Mouse (Mus musculus) kidney, embryonic 15.5 days (tissue): Measurements from ENCODE around the gene 6820408C15Rik. TPM values are rescaled to one million over a fixed set of nuclear protein-coding genes. Genes with fewer than 3 reads are reported as not detected.

Experiments
- ATAC-seq: fragments of 200-750 bp; cut with Nextera tagmentation; replicated peaks from 2 replicates; pipeline ENCODE4 v1.8.0; 2017; ENCODE audit warnings: moderate TSS enrichment; ENCODE audit not compliant: low FRiP score
- H3K27ac ChIP-seq: fragments of 300-500 bp; sonication (generic); 2 replicates; pipeline ENCODE4 v1.5.1; 2015; ENCODE audit warnings: mild to moderate bottlenecking, inconsistent platforms
- H3K27me3 ChIP-seq: fragments of 300-500 bp; sonication (generic); 2 replicates; pipeline ENCODE4 v1.6.1; 2015; ENCODE audit warnings: inconsistent platforms
- H3K36me3 ChIP-seq: fragments of 300-500 bp; sonication (generic); 2 replicates; pipeline ENCODE4 v1.6.1; 2015; ENCODE audit warnings: inconsistent platforms
- H3K4me1 ChIP-seq: fragments of 300-500 bp; sonication (generic); 2 replicates; pipeline ENCODE4 v1.6.1; 2015; ENCODE audit warnings: inconsistent platforms
- H3K4me2 ChIP-seq: fragments of 300-500 bp; sonication (generic); 2 replicates; pipeline ENCODE4 v1.6.1; 2015; ENCODE audit warnings: moderate library complexity, mild to moderate bottlenecking, inconsistent platforms
- H3K4me3 ChIP-seq: fragments of 300-500 bp; sonication (generic); replicated peaks from 2 replicates; pipeline ENCODE4 v1.5.1; 2015; ENCODE audit warnings: mild to moderate bottlenecking, inconsistent platforms
- H3K9ac ChIP-seq: fragments of 300-500 bp; sonication (generic); 2 replicates; pipeline ENCODE4 v1.6.1; 2015; ENCODE audit warnings: mild to moderate bottlenecking, inconsistent platforms
- H3K9me3 ChIP-seq: fragments of 300-500 bp; sonication (generic); replicated peaks from 2 replicates; pipeline ENCODE4 v1.6.1; 2016; ENCODE audit warnings: inconsistent platforms
- WGBS: fragments of 180-500 bp; shearing (Covaris S2); methylation state at CpG from one replicate; pipeline ENCODE4 v1.1.7; 2015; ENCODE audit warnings: mixed read lengths; 5-methylcytosine and 5-hydroxymethylcytosine counted together
- polyA plus RNA-seq: library from polyadenylated mRNA; unstranded; fragments of >200 nt; fragmentation: Nextera tagmentation; extraction: Ambion mirVana; gene quantifications from 2 replicates; pipeline ENCODE4 v1.2.1, GENCODE M21; 2015

Gene 6820408C15Rik
- polyA plus RNA-seq, 1 experiment from 2014 or later = 0.56 TPM

GRCm38 (mm10) chr2:152480881-152481280 lies 65.5 kb downstream of the 6820408C15Rik start:
- Histone ChIP-seq H3K9me3 (no peaks in the 10 kb centered on the region), H3K4me3 (no peak overlapping the region), H3K36me3 (no peaks in the 10 kb centered on the region), H3K27ac (no peak overlapping the region), H3K27me3 (no peaks in the 10 kb centered on the region), H3K9ac (no peak overlapping the region), H3K4me2 (no peak overlapping the region), H3K4me1 (0 out of 2 replicates have a peak, but pooled peaks cover 3% of the 10 kb centered on the region)
- no peak for ATAC-seq
- 91% methylated on average over 3 of the region's 3 CpGs for WGBS

GRCm38 (mm10) chr2:152481726-152482125 lies 66.3 kb downstream of the 6820408C15Rik start:
- H3K27me3 ChIP-seq = no peaks in the 10 kb centered on the region
- H3K4me1 ChIP-seq = 0 out of 2 replicates have a peak, but pooled peaks cover 3% of the 10 kb centered on the region
- WGBS = 87% methylated on average over 7 of the region's 7 CpGs
- no peak overlapping the region for H3K9ac ChIP-seq
- no peak for ATAC-seq
- H3K4me2 ChIP-seq = no peak overlapping the region
- no peak overlapping the region for H3K27ac ChIP-seq
- H3K4me3 ChIP-seq = no peak overlapping the region
- no peaks in the 10 kb centered on the region for H3K36me3 ChIP-seq
- H3K9me3 ChIP-seq = no peaks in the 10 kb centered on the region

- no peak overlapping the region for H3K4me2 ChIP-seq
- 0 out of 2 replicates have a peak, but pooled peaks cover 3% of the 10 kb centered on the region for H3K4me1 ChIP-seq
- H3K36me3 ChIP-seq = no peaks in the 10 kb centered on the region
- no peaks in the 10 kb centered on the region for H3K9me3 ChIP-seq
- no peak overlapping the region for H3K27ac ChIP-seq
- no peak for ATAC-seq
- no peak overlapping the region for H3K4me3 ChIP-seq
- H3K27me3 ChIP-seq = no peaks in the 10 kb centered on the region
- 70% methylated on average over 2 of the region's 2 CpGs for WGBS
- no peak overlapping the region for H3K9ac ChIP-seq
These were observed 71.6 kb downstream of the 6820408C15Rik start for GRCm38 (mm10) chr2:152487024-152487423.

- 0 out of 2 replicates have a peak, but pooled peaks cover 3% of the 10 kb centered on the region for H3K4me1 ChIP-seq
- H3K4me2 ChIP-seq = no peak within 1 kb of the TSS
- H3K27ac ChIP-seq = no peak within 1 kb of the TSS
- H3K27me3 ChIP-seq = no peaks in the 10 kb centered on the region
- H3K9ac ChIP-seq = no peak within 1 kb of the TSS
- no peaks in the 10 kb centered on the region for H3K9me3 ChIP-seq
- H3K36me3 ChIP-seq = no peaks in the 10 kb centered on the region
- ATAC-seq = no peak
- no peak within 1 kb of the TSS for H3K4me3 ChIP-seq
These were observed 74.7 kb downstream of the 6820408C15Rik start, which contains the start of gene Defb22 for GRCm38 (mm10) chr2:152490038-152490437. Gene Defb22, minus strand, starts transcription at chr2:152490138.

- ATAC-seq = no peak
- Histone ChIP-seq H3K36me3 (no peaks in the 10 kb centered on the region), H3K4me2 (no peak overlapping the region), H3K4me3 (no peak overlapping the region), H3K27me3 (no peaks in the 10 kb centered on the region), H3K27ac (no peak overlapping the region), H3K9me3 (no peaks in the 10 kb centered on the region), H3K4me1 (no peaks in the 10 kb centered on the region), H3K9ac (no peak overlapping the region)
- 77% methylated on average over 6 of the region's 6 CpGs for WGBS
These were observed 77.8 kb downstream of the 6820408C15Rik start for GRCm38 (mm10) chr2:152493151-152493550.

Other genes with a start within 250 kb of the 6820408C15Rik start
- 93.4 and 101 TPM in 2 replicates for gene Csnk2a1, start 188.7 kb upstream of the 6820408C15Rik start, polyA plus RNA-seq
- 39.5 and 39.7 TPM in 2 replicates for gene Tbc1d20, start 121.8 kb upstream of the 6820408C15Rik start, polyA plus RNA-seq
- gene Rbck1, start 82.9 kb upstream of the 6820408C15Rik start, polyA plus RNA-seq = 79.0 and 88.7 TPM in 2 replicates
- gene Trib3, start 71.6 kb upstream of the 6820408C15Rik start, polyA plus RNA-seq = 1.1 and 1.9 TPM in 2 replicates
- gene Nrsn2, start 38.9 kb upstream of the 6820408C15Rik start, polyA plus RNA-seq = 1.1 and 2.2 TPM in 2 replicates
- 10.6 and 12.2 TPM in 2 replicates for gene Sox12, start 17.5 kb upstream of the 6820408C15Rik start, polyA plus RNA-seq
- gene Zcchc3, start 560 bp upstream of the 6820408C15Rik start, polyA plus RNA-seq = 42.4 and 45.7 TPM in 2 replicates
- gene Defb23, start 49.0 kb downstream of the 6820408C15Rik start, polyA plus RNA-seq = 0.27 TPM in 1 of 2 replicates, not detected in the other
- not detected in 2 replicates for gene Defb20, start 61.5 kb downstream of the 6820408C15Rik start, polyA plus RNA-seq
- gene Defb22, start 74.6 kb downstream of the 6820408C15Rik start, polyA plus RNA-seq = not detected in 2 replicates
- gene Defb26, start 96.1 kb downstream of the 6820408C15Rik start, polyA plus RNA-seq = not detected in 2 replicates
- 0.67 and 0.95 TPM in 2 replicates for gene Defb28, start 102.7 kb downstream of the 6820408C15Rik start, polyA plus RNA-seq
- 0.90 and 1.6 TPM in 2 replicates for gene Defb29, start 124.5 kb downstream of the 6820408C15Rik start, polyA plus RNA-seq
- not detected in 2 replicates for gene Gm17416, start 153.8 kb downstream of the 6820408C15Rik start, polyA plus RNA-seq
- not detected in 2 replicates for gene Defb21, start 157.2 kb downstream of the 6820408C15Rik start, polyA plus RNA-seq
- gene Defb19, start 164.7 kb downstream of the 6820408C15Rik start, polyA plus RNA-seq = 4.4 and 4.8 TPM in 2 replicates
- gene Defb45, start 183.8 kb downstream of the 6820408C15Rik start, polyA plus RNA-seq = not detected in 2 replicates
- gene Defb36, start 188.7 kb downstream of the 6820408C15Rik start, polyA plus RNA-seq = 0.67 and 0.88 TPM in 2 replicates
- 23.2 and 25.2 TPM in 2 replicates for gene Defb25, start 207.5 kb downstream of the 6820408C15Rik start, polyA plus RNA-seq
- 59.1 and 62.5 TPM in 2 replicates for gene Rem1, start 211.4 kb downstream of the 6820408C15Rik start, polyA plus RNA-seq